Mouse (Mus musculus) gastrocnemius, postnatal 4 days (tissue): ENCODE results near the gene Dpyd. TPM values are rescaled to one million over a fixed set of nuclear protein-coding genes. Genes with fewer than 3 reads are reported as not detected.

Experiments
- DNase-seq, 2 experiments: peaks; one replicate each; pipeline ENCODE4 v3.0.0; 2021 to 2022; ENCODE audit warnings: low spot score in 2 of 2, mixed read lengths in 2 of 2
- total RNA-seq, 2 experiments: library from RNA; stranded (reverse); gene quantifications; 2 replicates each; pipeline ENCODE4 v1.2.3; 2021

Dpyd gene
- total RNA-seq, 2 experiments from 2014 or later = 6.6 to 7.0 TPM

- no peak for DNase-seq
Measured at GRCm38 (mm10) chr3:119086618-119087017, 524.7 kb downstream of the Dpyd start.

DNA sequence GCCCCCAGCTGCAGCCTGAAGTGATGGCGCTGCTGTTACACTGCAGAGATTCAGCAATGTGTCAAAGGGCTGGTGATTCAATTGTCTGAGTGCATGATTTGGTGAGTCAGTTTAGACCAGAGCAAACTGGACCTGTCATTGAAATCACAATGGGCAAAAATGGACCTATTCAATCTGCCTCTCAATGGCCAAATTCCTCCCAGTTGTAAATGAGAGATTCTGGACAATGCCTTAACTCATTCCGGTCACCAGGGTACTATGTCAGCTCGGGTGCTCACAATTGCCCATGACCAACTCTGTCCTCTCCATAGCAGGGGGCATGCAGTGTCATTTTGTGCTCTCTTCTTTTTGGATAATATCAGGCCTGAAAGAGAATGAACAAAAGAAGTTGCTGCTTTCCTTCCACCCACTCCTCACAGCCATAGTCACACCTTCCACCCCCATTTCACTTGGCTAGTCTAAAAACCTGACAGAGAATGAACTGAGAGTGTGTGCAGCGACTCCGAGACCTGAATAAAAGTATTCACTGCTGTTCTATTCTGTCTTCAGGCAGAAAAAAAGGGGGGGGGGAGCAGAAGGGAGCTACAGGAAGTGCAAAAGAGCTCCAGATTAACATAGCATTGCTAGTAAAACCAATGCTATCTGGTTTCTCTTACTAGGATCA lies 533.4 kb downstream of the Dpyd start:
- DNase-seq = no peak

DNA sequence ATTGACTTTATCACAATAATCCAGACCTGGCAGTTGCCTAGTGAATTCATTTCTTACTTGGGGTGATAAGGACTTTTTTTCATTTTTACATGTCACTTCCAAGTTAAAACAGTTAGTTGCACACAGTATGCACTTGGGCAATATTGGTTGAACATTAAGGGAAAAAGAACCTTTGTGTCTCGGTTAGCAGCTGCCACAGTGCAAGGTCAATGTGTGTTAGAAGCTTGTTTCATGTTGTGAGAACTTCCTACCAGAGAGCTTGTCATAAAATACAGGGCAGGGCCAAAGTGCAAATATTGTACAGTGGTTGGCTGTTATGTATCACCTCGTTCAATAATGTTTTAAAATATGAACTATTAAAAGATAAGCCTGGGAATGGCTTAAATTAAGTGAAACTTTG lies 564.1 kb downstream of the Dpyd start:
- DNase-seq = no peak

- DNase-seq = no peak
Measured at GRCm38 (mm10) chr3:119128076-119128475, 566.1 kb downstream of the Dpyd start.

- no peak for DNase-seq
Measured at GRCm38 (mm10) chr3:119143034-119143433, 581.1 kb downstream of the Dpyd start.

DNA sequence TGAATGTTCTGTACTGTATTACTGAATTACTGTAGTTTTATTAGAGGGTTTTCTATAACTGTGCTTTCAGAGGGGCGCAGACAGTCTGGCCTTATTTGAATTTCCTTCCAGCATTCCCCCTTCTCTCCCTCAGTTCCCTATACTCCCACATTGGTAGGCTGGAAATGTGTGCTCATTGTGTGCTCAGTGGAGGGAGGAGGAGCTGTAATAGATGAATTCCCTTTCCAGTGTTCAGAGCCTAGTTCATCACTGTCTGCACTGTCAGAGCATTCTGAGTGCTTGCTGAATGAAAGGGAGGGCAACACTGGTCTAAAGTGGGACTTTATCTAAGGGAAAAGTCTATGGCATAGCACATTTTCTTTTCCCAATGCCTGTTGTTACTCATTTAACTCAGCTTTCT lies 582.9 kb downstream of the Dpyd start:
- no peak for DNase-seq

DNA sequence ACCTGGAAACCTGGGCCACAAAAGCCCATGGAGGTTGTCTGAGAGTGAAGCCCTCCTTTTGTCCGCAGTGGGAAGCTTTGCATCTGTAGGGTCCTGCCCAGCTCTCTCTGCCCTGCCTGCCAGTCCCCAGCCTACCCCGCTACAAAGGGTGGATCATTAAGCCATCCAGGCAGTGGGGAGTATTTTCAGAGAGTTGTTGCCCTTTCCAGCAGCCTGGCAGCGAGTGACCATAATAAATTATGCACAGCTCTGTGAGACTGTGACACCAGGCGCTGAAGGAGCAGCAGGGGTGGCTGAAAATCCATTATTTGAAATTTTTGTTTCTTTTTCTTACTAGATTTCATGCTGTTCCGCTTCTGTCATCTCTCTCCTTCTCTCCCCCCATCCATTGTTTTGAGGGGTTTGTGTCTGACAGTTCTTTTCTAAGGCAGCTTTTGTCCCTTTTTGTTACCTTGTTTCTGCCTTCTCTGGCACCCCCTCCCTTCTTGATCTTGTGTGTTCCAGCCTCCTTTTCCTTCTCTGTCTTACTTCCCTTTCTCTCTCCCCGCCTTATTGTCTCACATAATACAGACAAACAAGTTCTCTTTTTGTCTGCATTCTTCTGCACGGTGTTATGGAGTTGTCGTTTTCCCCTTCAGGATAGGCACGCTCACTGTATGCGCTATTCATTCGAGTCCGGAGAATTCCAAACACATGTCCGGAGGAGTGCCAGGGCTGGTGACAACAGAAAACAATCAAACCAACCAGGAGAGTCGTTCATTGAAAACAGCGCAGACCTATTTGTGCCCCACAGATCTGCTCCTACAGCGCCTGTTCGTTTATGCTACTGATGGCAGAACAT lies 592.9 kb downstream of the Dpyd start:
- DNase-seq = no peak

DNA sequence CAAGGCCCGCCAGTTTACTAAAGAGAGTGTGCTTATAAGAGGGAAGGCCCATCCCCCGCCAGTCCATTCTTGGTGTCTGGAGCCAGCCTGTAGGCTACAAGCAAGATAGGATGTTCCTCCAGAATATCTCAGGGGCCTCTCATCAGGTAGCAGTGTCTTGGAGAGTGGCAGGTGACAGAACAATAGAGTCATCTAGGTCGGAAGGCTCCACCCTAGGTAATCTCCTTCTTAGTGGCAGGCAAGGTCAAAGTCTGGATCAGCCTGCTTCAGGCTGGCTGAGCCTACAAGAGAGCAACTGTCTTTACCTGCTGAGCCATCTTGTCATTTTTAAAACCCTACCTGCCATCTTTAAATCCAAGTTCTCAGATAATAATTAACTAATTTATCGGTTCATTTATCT lies 596.7 kb downstream of the Dpyd start:
- DNase-seq = no peak

DNA sequence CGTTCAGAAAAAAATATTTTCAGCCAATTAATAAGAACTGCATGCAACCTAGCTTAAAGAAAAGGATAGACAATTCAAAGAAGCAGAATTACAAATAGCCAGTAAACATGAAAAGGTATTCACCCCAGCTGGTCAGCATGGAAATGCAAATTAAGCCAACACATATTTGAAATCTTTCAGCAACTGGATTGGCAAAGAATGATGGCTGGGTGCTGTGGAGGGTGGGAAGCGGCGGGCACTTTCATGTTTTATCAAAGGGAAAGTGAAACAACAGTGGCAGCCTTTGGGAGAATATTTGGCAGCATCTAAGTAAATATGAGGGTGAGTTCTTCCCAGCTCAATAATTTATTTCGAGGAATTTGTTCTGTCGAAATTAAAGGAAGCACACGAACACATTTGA lies 603.8 kb downstream of the Dpyd start:
- no peak for DNase-seq

GRCm38 (mm10) chr3:119168166-119168565 lies 606.2 kb downstream of the Dpyd start:
- DNase-seq = no peak

- no peak for DNase-seq
Measured at GRCm38 (mm10) chr3:119168661-119169060, 606.7 kb downstream of the Dpyd start.

GRCm38 (mm10) chr3:119183261-119183660 lies 621.3 kb downstream of the Dpyd start:
- no peak for DNase-seq

DNA sequence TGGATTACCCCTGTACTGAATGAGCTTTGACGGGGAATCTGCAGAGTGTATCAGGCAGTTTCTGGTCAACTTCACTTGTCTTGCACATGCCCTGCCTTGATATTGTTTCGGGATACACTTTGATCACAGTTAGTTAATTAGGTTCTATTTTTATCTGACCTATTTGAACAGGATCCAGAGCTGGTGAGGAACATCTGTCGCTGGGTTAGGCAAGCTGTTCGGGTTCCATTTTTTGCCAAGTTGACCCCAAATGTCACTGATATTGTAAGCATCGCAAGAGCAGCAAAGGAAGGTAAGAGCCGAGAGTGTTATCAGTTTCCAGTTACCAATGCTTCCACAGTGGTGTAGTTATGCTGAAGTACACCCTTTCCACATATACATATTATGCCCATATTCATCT lies 632.1 kb downstream of the Dpyd start:
- no peak for DNase-seq

GRCm38 (mm10) chr3:119195613-119196012 lies 633.7 kb downstream of the Dpyd start:
- no peak for DNase-seq

DNA sequence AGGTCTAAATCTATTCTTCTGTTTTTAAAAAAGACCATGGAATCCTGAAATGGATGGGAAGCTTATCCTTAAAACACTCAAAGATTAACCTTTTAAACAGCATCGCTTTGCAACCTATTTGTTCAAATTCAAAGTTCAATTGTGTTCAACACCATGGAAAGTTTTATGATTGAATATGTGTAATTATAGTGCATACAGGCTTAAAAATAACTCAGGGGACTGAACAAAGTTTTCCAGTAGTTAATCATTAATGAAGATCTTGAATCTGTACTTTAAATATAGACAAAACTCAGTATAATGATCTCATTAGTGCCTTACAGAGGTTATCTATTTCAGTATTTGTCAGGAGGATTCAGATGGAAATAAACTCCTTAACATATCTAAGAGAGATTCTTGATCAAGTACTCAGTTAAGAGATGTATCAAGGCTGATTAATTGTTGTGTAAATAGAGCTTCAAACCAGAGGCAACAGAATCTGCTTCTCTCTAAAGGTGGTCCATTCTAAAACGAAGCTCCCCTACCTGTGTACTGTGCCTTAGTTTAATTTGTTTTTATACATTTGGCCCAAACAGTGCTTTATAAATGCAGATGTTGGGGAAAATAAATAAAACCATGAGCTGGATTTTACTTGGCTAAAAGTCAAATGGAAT lies 659.0 kb downstream of the Dpyd start:
- DNase-seq = no peak

DNA sequence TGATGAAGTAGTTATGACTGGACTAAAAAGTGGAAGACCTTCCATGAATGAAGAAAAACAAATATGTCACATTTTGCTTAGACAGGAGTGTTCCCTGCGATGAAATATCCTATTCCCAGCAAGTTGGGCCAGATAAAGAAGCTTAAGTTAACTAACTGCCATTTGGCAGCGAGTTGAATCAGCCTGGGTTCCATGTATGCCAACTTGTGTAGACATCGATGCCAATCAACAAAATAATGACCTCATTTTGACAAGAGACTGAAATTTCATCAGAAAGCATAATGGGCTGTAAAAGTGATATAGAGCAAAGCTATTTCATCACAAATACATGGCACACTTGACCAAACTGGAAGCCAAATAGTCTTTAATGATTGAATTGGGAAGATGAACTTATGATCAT lies 681.3 kb downstream of the Dpyd start:
- DNase-seq = no peak

DNA sequence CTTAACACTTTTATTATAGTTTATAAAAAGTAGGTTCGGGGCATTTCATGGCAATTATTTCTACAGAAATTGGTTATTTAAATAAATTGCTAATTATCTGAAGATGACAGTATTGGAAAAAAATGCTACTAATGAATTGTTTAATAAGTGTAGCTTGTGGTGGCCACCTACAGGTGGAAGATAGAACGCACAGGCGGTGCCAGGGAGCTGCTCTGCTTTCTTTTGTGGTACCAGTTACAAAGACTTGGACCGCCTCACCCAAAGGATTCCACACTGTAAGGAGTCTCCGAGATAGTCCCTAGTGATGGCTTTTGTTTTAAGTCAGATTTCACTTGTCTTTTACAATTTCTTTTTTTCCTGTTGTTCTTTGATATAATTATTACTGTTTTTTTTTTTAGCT lies 694.6 kb downstream of the Dpyd start:
- no peak for DNase-seq

- no peak for DNase-seq
Measured at GRCm38 (mm10) chr3:119275241-119275640, 713.3 kb downstream of the Dpyd start.

- DNase-seq = no peak
Measured at GRCm38 (mm10) chr3:119280671-119281070, 718.7 kb downstream of the Dpyd start.

GRCm38 (mm10) chr3:119314693-119315092 lies 752.8 kb downstream of the Dpyd start:
- DNase-seq = no peak

DNA sequence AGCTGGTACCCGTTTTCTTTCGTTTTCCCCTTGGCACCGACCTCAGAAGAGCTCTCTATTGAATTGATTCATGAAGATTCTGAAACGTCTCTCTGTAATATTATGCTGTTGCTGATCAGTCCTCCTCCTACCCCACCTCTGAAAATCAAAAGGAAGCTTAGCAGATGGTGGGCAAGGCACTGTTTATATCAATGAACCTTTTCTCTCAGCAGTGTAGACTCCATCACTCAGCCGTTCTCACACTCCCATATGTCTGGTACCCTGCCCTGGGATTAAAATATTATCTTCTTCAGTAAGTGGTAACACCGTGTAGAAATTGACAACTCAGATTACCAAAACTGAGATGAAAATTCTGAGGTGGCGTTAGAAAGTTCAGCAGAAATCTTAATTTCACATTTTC lies 767.1 kb downstream of the Dpyd start:
- DNase-seq = no peak
